8 mouse cellular contexts compared by ENCODE assay signal in genomic region chr4:145193991-145194511, GRCm38 (mm10). TPM values are rescaled to one million over a fixed set of nuclear protein-coding genes. Genes with fewer than 3 reads are reported as not detected.
DNase-seq lines count a peak whose midpoint lies in the region; ATAC-seq and TF ChIP-seq lines count a peak whose summit lies in the region.

No protein-coding gene starts in this region.

- no peak overlapping the region for H3K27ac ChIP-seq in CH12.LX (ENCODE audit: insufficient read depth, low read depth)
- peak overlapping the region; percentile 73 for H3K27ac ChIP-seq in intestine, embryonic 16.5 days (ENCODE audit: low read length)
- peak overlapping the region; percentile 82 for H3K27ac ChIP-seq in liver, embryonic 16.5 days (ENCODE audit: low read length)
- no peak overlapping the region for H3K27ac ChIP-seq in olfactory bulb, adult 2 months (ENCODE audit: insufficient read depth, low read depth, low read length)

- peak overlapping the region; percentile 82 to 96 (median 93) for H3K4me3 ChIP-seq in CH12.LX (replicated peaks in 1 of 3; ENCODE audit: low read depth in 2 of 3, low read length in 2 of 3, poor library complexity in 1 of 3)
- H3K4me3 ChIP-seq in intestine, embryonic 16.5 days (ENCODE audit: low read length): peak overlapping the region; percentile 98
- H3K4me3 ChIP-seq in liver, embryonic 16.5 days (ENCODE audit: low read depth, low read length): peak overlapping the region; percentile 99
- H3K4me3 ChIP-seq in olfactory bulb, adult 2 months (ENCODE audit: insufficient read depth, low read depth, low read length): peak overlapping the region; percentile 87

- ATAC-seq in granulocyte monocyte progenitor cell, adult 5-6 weeks (replicated peaks; ENCODE audit: poor library complexity, severe bottlenecking): peak; percentile 27
- peak; percentile 70 for ATAC-seq in intestine, embryonic 16.5 days
- peak; percentile 42 for ATAC-seq in liver, embryonic 16.5 days (ENCODE audit: low read depth)

- H3K79me2 ChIP-seq in CH12.LX (replicated peaks; ENCODE audit: control insufficient read depth, extremely low read depth, insufficient read depth, poor library complexity, severe bottlenecking): peaks cover 12% of the 10 kb centered on the region

- TF ChIP-seq CTCF in CH12.LX (conservative IDR thresholded peaks at IDR 0.05 in 1 of 2, IDR thresholded peaks at IDR 0.05 in 1 of 2; ENCODE audit: low read depth in 2 of 2, low read length in 2 of 2): no peak
- no peak for TF ChIP-seq CTCF in olfactory bulb, adult 2 months (IDR thresholded peaks at IDR 0.05; ENCODE audit: insufficient read depth, low read depth, low read length)

- in situ Hi-C loops in CH12.LX (cut with MboI; ENCODE audit: low pct_ligation_motif_present, low pct_unique_long_range_greater_than_20kb, low sequenced_read_pairs): no loop called here

- no peaks in the 10 kb centered on the region for H3K9me3 ChIP-seq in CH12.LX (replicated peaks; ENCODE audit: low read length)
- no peaks in the 10 kb centered on the region for H3K9me3 ChIP-seq in intestine, embryonic 16.5 days (ENCODE audit: control insufficient read depth, low read length)
- no peaks in the 10 kb centered on the region for H3K9me3 ChIP-seq in liver, embryonic 16.5 days (replicated peaks; ENCODE audit: control insufficient read depth, low read length)

- dilution Hi-C loops in CH12.LX (cut with MboI; ENCODE audit: extremely low pct_ligation_motif_present, extremely low pct_unique_long_range_greater_than_20kb, low sequenced_read_pairs): no loop called here

- TF ChIP-seq POLR2A in CH12.LX (IDR thresholded peaks at IDR 0.05; ENCODE audit: low read depth, low read length): no peak
- TF ChIP-seq POLR2A in olfactory bulb, adult 2 months (IDR thresholded peaks at IDR 0.05; ENCODE audit: insufficient read depth, low read depth, low read length): no peak

- H3K27me3 ChIP-seq in CH12.LX (replicated peaks): no peaks in the 10 kb centered on the region
- no peaks in the 10 kb centered on the region for H3K27me3 ChIP-seq in intestine, embryonic 16.5 days (replicated peaks; ENCODE audit: control insufficient read depth, insufficient read depth, low read length)
- H3K27me3 ChIP-seq in liver, embryonic 16.5 days (ENCODE audit: control insufficient read depth, insufficient read depth, low read depth, low read length): no peaks in the 10 kb centered on the region

- H3K9ac ChIP-seq in CH12.LX (ENCODE audit: insufficient read depth, low read depth): peak overlapping the region; percentile 76
- peak overlapping the region; percentile 97 for H3K9ac ChIP-seq in intestine, embryonic 16.5 days (ENCODE audit: low read depth, low read length)
- peak overlapping the region; percentile 99 for H3K9ac ChIP-seq in liver, embryonic 16.5 days (ENCODE audit: low read depth, low read length)

- no peak for TF ChIP-seq RAD21 in CH12.LX (IDR thresholded peaks at IDR 0.05; ENCODE audit: low read depth, low read length)

- no peak for TF ChIP-seq EP300 in CH12.LX (IDR thresholded peaks at IDR 0.05; ENCODE audit: low read length)

- peaks cover 6 to 24% of the 10 kb centered on the region in 2 experiments for H3K36me3 ChIP-seq in CH12.LX (replicated peaks in 1 of 2; ENCODE audit: control insufficient read depth in 1 of 2, insufficient read depth in 1 of 2, low read length in 1 of 2)
- no peaks in the 10 kb centered on the region; the same call in 1 of the 2 replicates for H3K36me3 ChIP-seq in intestine, embryonic 16.5 days (ENCODE audit: control insufficient read depth, insufficient read depth, low read length)
- H3K36me3 ChIP-seq in liver, embryonic 16.5 days (ENCODE audit: control insufficient read depth, insufficient read depth): peaks cover 4% of the 10 kb centered on the region; the same call in 1 of the 2 replicates

- peak overlapping the region; percentile 99 for H3K4me2 ChIP-seq in CH12.LX (ENCODE audit: insufficient read depth, low read depth, poor library complexity, severe bottlenecking)
- H3K4me2 ChIP-seq in intestine, embryonic 16.5 days (ENCODE audit: low read depth, low read length): peak overlapping the region; percentile 80
- H3K4me2 ChIP-seq in liver, embryonic 16.5 days (ENCODE audit: low read depth, low read length): peak overlapping the region; percentile 83

- H3K4me1 ChIP-seq in CH12.LX (ENCODE audit: control insufficient read depth in 1 of 2, insufficient read depth in 2 of 2): peaks cover 0 to 28% of the 10 kb centered on the region in 2 experiments; a peak in 2 of 4 replicates
- H3K4me1 ChIP-seq in intestine, embryonic 16.5 days (ENCODE audit: control insufficient read depth, insufficient read depth, low read length): peaks cover 19% of the 10 kb centered on the region
- peaks cover 41% of the 10 kb centered on the region for H3K4me1 ChIP-seq in liver, embryonic 16.5 days (ENCODE audit: control insufficient read depth, low read depth, low read length)
- peaks cover 3% of the 10 kb centered on the region; the same call in 1 of the 2 replicates for H3K4me1 ChIP-seq in olfactory bulb, adult 2 months (ENCODE audit: control insufficient read depth, insufficient read depth, low read length)

- no peak for DNase-seq in CH12.LX (ENCODE audit: extremely low read depth)
- peak; percentile 86 for DNase-seq in adrenal gland, adult 2 months
- DNase-seq in embryo, embryonic 9.5 days (ENCODE audit: extremely low spot score): peak; percentile 23
- DNase-seq in layer of hippocampus, adult 9-11 months: no peak

- under 1% methylated on average over 10 of the region's 10 CpGs for WGBS in intestine, embryonic 16.5 days
- WGBS in liver, embryonic 16.5 days (ENCODE audit: insufficient replicate concordance): 3% methylated on average over 10 of the region's 10 CpGs
- under 1% methylated on average over 10 of the region's 10 CpGs for WGBS in olfactory bulb, adult 2 months

TF ChIP-seq in CH12.LX, 34 proteins besides CTCF, POLR2A, EP300 and RAD21:
- TF ChIP-seq NELFE (IDR thresholded peaks at IDR 0.05; ENCODE audit: low read depth, low read length) (no peak), ZKSCAN1 (IDR thresholded peaks at IDR 0.05; ENCODE audit: borderline replicate concordance, low read depth, low read length) (no peak), RCOR1 (conservative IDR thresholded peaks at IDR 0.05; ENCODE audit: low read depth, low read length) (no peak), MXI1 (IDR thresholded peaks at IDR 0.05; ENCODE audit: low read depth, low read length) (no peak), MYC (IDR thresholded peaks at IDR 0.05; ENCODE audit: low read depth, low read length) (no peak), CHD2 (IDR thresholded peaks at IDR 0.05; ENCODE audit: low read length) (no peak), MEF2A (IDR thresholded peaks at IDR 0.05; ENCODE audit: borderline replicate concordance, low read depth, low read length) (no peak), SMC3 (IDR thresholded peaks at IDR 0.05; ENCODE audit: low read depth, low read length) (no peak), TCF12 (IDR thresholded peaks at IDR 0.05; ENCODE audit: low read depth, low read length) (no peak), POLR2AphosphoS2 (IDR thresholded peaks at IDR 0.05; ENCODE audit: low read depth, low read length) (no peak), CHD1 (IDR thresholded peaks at IDR 0.05; ENCODE audit: low read depth, low read length) (no peak), PAX5 (IDR thresholded peaks at IDR 0.05; ENCODE audit: low read length) (no peak), IRF4 (IDR thresholded peaks at IDR 0.05; ENCODE audit: low read depth, low read length) (no peak), TBP (conservative IDR thresholded peaks at IDR 0.05; ENCODE audit: low read depth, low read length) (no peak), UBTF (IDR thresholded peaks at IDR 0.05; ENCODE audit: low read depth, low read length) (no peak)

RNA-seq across cellular contexts. Expression of gene Vps13d, which starts 0.8 kb away (rescaled TPM):
- total RNA-seq in CH12.LX (2012; rRNA removed): 9.7 and 10.8 TPM in 2 replicates
- 8.2 and 9.8 TPM in 2 replicates for total RNA-seq in CH12.LX (2014; rRNA removed)
- 9.4 and 9.6 TPM in 2 replicates for polyA plus RNA-seq in CH12.LX (2012; ENCODE audit: insufficient read length, low read depth)
- total RNA-seq in adrenal gland, adult 2 months (2021): 10 to 100 TPM; 49.7 to 56.2 TPM
- polyA plus RNA-seq in adrenal gland, adult 2 months (2012; rRNA removed): 10.2 and 13.3 TPM in 2 replicates
- total RNA-seq in granulocyte monocyte progenitor cell, adult 5-6 weeks (2014; fragmentation: Nextera tagmentation): 21.4 and 26.1 TPM in 2 replicates
- 37.3 and 41.3 TPM in 2 replicates for total RNA-seq in granulocyte monocyte progenitor cell, adult 5-6 weeks (2017)
- 10.0 and 11.4 TPM in 2 replicates for polyA plus RNA-seq in intestine, embryonic 16.5 days (2015; fragmentation: Nextera tagmentation; extraction: Ambion mirVana)
- 2.9 and 3.7 TPM in 2 replicates for polyA plus RNA-seq in liver, embryonic 16.5 days (2015; fragmentation: Nextera tagmentation; extraction: Ambion mirVana)
- 71.8 TPM in 1 of 2 replicates, not detected in the other for polyA plus RNA-seq in olfactory bulb, adult 2 months (2012; ENCODE audit: insufficient read depth, insufficient read length, low replicate concordance, missing spikeins)

RNA-seq across cellular contexts. Expression of gene Tnfrsf1b, which starts 52.6 kb away (rescaled TPM):
- 14.9 and 16.7 TPM in 2 replicates for total RNA-seq in CH12.LX (2012; rRNA removed)
- 10.7 and 11.4 TPM in 2 replicates for total RNA-seq in CH12.LX (2014; rRNA removed)
- polyA plus RNA-seq in CH12.LX (2012; ENCODE audit: insufficient read length, low read depth): 18.8 and 21.6 TPM in 2 replicates
- 10 to 100 TPM in 1 of 2 experiments, 1 to 10 TPM in 1; 6.9 to 10.6 TPM for total RNA-seq in adrenal gland, adult 2 months (2021)
- 13.2 and 14.7 TPM in 2 replicates for polyA plus RNA-seq in adrenal gland, adult 2 months (2012; rRNA removed)
- total RNA-seq in granulocyte monocyte progenitor cell, adult 5-6 weeks (2014; fragmentation: Nextera tagmentation): 41.1 and 42.9 TPM in 2 replicates
- 33.8 and 37.0 TPM in 2 replicates for total RNA-seq in granulocyte monocyte progenitor cell, adult 5-6 weeks (2017)
- 6.0 and 6.3 TPM in 2 replicates for polyA plus RNA-seq in intestine, embryonic 16.5 days (2015; fragmentation: Nextera tagmentation; extraction: Ambion mirVana)
- polyA plus RNA-seq in liver, embryonic 16.5 days (2015; fragmentation: Nextera tagmentation; extraction: Ambion mirVana): 8.8 and 10.3 TPM in 2 replicates
- polyA plus RNA-seq in olfactory bulb, adult 2 months (2012; ENCODE audit: insufficient read depth, insufficient read length, low replicate concordance, missing spikeins): not detected in 2 replicates

Comparison
In these comparisons a context has a peak if more than half of its experiments do, and no peak if none do; other contexts are left out.
1. DNase-seq: peak in adrenal gland, adult 2 months (single experiment) and embryo, embryonic 9.5 days (single experiment); none in CH12.LX (single experiment) and layer of hippocampus, adult 9-11 months (single experiment).
2. H3K27ac ChIP-seq: peak in intestine, embryonic 16.5 days (single experiment) and liver, embryonic 16.5 days (single experiment); none in CH12.LX (single experiment) and olfactory bulb, adult 2 months (single experiment).
3. Peak in every context shown above with its lines, with median percentiles within 50 percentile points of each other: H3K4me2 ChIP-seq, H3K4me3 ChIP-seq, H3K9ac ChIP-seq and ATAC-seq.